Mouse (Mus musculus) gonadal fat pad, adult 2 months (tissue): ENCODE measurements around the gene Cadps. TPM values are rescaled to one million over a fixed set of nuclear protein-coding genes. Genes with fewer than 3 reads are reported as not detected.

Experiments
- DNase-seq: peaks from one replicate; pipeline ENCODE4 v3.0.0-alpha.2; 2012; ENCODE audit warnings: low read depth
- polyA plus RNA-seq: library from polyadenylated mRNA; depleted of rRNA; stranded (reverse); fragments of >200 nt; gene quantifications from 2 replicates; pipeline ENCODE4 v1.2.3, GENCODE M21; 2012; rRNA removed

Cadps gene
- 0.38 and 0.42 TPM in 2 replicates for polyA plus RNA-seq

DNA sequence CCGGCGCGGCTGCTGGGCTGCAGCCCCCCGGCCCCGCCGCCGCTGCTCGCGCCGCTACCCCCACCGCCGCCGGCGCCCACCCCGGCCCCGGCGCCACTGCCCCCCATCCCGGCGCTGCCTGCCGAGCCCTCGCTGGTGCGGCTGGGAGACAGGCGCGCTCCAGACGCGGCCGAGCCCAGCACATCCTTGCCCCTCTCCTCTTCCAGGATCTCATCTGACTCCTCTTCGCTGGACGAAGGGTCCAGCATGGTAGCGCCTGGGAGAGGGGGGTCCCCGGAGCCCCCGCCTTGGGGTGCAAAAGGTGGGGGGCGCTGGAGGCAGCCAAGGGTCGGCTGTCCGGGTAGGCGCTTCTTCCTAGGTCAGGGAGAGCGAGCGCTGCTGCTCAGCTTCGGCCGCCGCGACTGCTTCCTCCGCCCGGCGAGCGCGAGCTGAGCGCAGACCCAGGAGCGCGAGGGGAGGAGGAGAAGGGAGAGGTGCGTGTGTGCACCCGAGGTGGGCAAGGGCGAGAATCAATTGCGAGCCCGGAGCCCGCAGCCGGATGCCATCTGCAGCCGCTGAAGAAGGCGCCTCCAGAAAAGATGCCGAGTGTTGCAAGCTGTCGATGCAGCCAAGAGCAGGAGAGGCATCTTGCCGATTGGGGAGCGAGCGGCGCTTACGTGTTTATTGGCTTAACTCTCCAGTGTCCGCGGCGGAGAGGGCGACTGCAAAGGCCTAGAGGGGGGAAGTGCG, at the start of gene Cadps:
Gene Cadps (minus strand): TSS at position 589 of the 729 bp plus-strand sequence.
- no peak for DNase-seq

- no peak for DNase-seq
Observed at GRCm38 (mm10) chr14:12869605-12870004, 46.7 kb upstream of the Cadps start.

- DNase-seq, result no peak
Observed at GRCm38 (mm10) chr14:12865258-12865657, 42.4 kb upstream of the Cadps start.

GRCm38 (mm10) chr14:12843860-12844259, 21.0 kb upstream of the Cadps start:
- no peak for DNase-seq

DNA sequence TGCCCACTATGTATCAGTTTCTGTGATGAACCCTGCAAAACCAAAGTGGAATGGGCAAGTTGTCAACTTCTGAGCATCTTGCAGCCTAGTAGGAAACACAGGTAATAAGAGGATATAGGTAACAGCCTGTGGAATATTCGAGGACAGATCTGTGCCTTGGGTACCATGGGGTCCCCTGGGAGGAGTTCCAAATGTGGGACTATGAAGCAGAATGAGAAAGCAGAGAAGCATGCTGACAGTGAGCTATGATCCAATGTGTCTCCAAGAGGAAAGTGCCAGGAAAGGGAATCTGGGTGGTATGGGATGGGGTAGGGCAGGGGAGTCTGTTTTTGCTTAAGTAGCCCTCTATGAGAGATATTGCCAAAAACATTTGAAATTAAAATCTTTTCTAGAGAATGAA, 16.6 kb upstream of the Cadps start:
- DNase-seq, result no peak

- no peak for DNase-seq
Observed at GRCm38 (mm10) chr14:12838949-12839348, 16.1 kb upstream of the Cadps start.

- no peak for DNase-seq
Observed at GRCm38 (mm10) chr14:12838323-12838722, 15.4 kb upstream of the Cadps start.

DNA sequence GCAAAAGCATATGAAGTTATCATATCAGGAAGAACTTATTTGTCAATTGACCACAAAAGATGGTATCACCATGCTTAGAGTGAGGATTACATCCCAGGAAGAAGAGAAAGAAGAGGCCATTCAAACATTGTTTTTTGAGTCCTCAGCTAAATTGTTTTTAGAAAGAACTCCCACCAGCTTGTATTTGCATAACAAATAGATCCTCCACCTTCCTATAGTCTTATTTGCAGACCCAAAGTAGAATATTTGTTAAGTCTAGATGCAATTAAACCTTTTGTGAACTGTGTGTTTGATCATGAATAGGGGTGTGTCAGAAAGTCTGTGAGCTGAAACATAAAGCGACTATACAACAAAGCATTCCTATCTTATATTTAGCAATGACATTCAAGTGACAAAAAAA, 15.0 kb upstream of the Cadps start:
- DNase-seq, result no peak

GRCm38 (mm10) chr14:12823781-12824180, 902 bp upstream of the Cadps start:
- DNase-seq, result no peak

- DNase-seq, result no peak
Observed at GRCm38 (mm10) chr14:12821831-12822490, 918 bp downstream of the Cadps start.

DNA sequence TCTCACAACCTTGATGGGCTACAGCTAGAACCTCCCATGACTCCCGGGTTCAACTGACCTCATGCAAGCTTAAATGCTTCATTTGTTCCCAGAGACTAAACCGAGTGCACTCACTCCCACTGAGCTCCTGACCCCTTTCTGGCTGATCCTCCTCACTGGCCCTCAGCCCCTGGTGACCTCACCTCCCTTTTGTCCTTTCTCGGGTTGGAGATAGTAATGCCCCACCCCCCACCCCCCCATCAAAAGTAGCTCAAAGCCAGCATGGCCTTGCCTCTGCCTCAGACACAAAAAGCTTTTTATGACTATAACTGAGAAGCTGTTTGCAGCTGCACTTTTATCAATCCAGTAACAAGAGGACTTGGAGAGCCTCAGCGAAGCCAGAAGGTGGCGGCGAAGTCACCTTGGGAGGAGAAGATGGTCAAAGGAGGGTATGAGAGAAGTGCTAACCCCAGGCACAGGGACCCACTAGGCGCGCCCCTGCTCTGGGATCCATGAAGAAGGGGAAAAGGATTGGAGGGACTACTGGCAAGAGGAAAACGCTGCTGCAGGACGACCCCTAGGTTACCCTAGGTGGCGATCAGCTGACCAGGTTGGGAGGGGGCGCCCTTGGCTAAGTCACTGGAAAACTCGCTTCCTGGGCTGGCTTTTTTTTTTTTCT, 1.6 kb downstream of the Cadps start:
- no peak for DNase-seq

GRCm38 (mm10) chr14:12820149-12820548, 2.7 kb downstream of the Cadps start:
- DNase-seq, result no peak

GRCm38 (mm10) chr14:12818442-12818841, 4.4 kb downstream of the Cadps start:
- DNase-seq, result no peak

DNA sequence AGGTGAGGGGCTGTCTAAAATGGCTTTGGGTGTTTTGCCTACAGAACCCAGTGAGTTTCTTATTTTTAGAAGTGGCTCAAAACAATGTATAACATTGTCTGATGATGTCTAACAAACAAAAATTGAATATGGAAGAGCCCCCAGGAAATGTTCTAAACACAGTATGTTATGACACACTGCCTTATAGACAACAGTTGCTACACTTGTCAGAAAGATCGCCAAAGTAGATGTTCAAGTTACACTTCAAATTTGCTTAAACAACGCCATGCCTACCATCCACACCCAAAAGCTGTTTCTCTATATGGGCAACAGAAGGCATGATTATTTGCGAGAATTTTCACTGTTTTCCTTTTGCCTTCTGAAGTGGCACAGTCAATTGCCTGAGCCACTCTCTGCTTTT, 10.8 kb downstream of the Cadps start:
- no peak for DNase-seq

DNA sequence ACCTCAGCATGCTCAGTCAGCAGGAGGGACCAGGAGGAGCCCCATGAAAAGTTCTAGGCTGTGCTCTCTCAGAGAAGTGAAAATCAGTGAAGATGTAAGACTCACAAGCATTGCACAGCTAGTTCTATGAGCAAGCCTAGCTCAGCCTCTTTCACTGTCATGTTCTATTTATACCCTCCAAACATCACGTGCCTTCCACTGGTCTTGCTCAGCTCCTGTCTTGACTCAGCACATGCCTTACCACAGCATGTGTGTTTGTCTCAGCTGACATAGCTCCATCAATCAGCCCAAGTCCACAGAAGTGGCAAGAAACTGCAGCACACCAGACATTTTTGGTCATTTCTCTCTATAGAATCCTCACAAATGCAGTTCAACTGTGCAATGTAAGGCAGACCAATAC, 19.9 kb downstream of the Cadps start:
- no peak for DNase-seq

DNA sequence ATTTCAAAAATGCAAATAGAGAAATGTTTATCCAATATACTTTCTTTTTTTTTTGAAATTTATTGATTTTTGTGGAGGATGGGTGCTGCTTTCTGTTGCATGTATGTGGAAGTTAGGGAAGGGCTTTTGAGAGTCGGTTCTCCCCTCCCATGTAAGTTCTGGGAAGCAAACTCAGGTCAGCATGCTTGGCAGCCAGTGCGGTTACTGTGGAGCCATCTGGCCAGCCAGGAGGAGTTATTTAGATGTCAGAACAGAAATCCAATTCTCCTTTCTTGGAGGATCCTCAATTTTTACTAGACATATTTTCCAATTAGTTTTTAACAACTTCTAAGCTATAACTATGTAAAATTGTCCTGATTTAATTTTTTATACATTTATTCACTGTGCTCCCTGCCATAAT, 21.8 kb downstream of the Cadps start:
- no peak for DNase-seq

- no peak for DNase-seq
Observed at GRCm38 (mm10) chr14:12798926-12799325, 24.0 kb downstream of the Cadps start.

DNA sequence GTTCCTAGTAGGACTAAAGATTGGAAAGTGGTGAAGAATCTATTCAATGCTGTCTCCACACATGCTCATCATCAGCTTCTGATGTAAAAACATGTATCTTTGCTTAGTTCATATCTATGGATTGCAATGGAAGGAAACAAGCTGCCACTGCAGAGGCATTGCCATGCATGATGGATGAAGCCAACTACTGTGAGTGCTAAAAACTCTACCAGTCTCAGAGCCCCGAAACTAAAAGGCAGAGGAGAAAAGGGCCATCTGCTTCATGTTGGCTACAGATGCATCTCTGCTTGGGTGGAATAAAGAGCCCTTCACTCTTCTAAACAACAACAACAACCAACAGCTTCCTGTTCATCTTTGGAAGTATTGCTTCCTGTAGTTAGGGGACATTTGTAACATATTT, 38.6 kb downstream of the Cadps start:
- no peak for DNase-seq

GRCm38 (mm10) chr14:12780016-12780415, 42.9 kb downstream of the Cadps start:
- no peak for DNase-seq

DNA sequence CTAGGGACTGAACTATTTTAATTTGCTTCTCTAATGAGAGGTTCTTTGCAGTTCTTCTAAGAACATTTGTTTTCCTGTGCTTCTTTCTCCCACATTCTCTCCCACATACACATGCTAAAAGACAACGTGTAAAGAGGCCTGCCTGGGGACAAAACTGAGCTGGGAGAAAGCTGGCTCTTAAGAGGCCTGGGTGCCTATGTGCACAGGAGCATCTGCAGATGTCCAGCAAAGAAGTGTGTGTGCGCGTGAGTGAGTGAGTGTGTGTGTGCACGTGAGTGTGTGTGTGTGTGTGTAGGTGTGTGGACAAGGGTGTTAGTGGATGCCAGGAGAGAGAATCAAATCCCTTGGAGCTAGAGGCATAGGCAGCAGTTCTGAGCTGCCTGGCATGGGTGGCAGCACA, 44.9 kb downstream of the Cadps start:
- no peak for DNase-seq

- no peak for DNase-seq
Observed at GRCm38 (mm10) chr14:12768870-12769269, 54.0 kb downstream of the Cadps start.

DNA sequence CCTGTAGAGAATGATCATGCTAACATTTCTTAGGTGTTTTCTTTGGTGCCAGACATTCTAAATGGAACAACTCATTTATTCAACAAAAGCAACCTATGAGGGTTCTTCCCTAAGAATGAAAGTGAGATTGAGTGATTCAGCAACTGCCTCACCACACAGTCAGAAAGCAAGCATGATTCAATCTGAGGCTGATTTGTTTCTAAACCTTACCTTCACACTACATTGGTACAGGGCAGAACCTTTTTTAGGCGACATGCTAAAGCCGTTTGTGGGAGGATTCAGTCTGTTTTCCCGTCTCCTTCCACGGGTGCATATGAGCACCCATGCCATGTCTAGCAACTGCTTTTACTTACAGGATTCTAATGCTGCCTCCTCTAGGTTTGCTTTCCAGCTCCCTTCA, 69.6 kb downstream of the Cadps start:
- DNase-seq, result no peak

GRCm38 (mm10) chr14:12751821-12752220, 71.1 kb downstream of the Cadps start:
- no peak for DNase-seq
